Mouse (Mus musculus): ENCODE data around the gene Olfr1160. TPM values are rescaled to one million over a fixed set of nuclear protein-coding genes. Genes with fewer than 3 reads are reported as not detected.
"Not testable (repeated sequence)": the region's sequence is repeated elsewhere in the genome, so short reads cannot be mapped to it uniquely, and the experiment has no call there.

Olfr1160 gene
- not detected in 2 replicates for polyA plus RNA-seq (2014; fragmentation: Nextera tagmentation; extraction: Ambion mirVana)

DNA sequence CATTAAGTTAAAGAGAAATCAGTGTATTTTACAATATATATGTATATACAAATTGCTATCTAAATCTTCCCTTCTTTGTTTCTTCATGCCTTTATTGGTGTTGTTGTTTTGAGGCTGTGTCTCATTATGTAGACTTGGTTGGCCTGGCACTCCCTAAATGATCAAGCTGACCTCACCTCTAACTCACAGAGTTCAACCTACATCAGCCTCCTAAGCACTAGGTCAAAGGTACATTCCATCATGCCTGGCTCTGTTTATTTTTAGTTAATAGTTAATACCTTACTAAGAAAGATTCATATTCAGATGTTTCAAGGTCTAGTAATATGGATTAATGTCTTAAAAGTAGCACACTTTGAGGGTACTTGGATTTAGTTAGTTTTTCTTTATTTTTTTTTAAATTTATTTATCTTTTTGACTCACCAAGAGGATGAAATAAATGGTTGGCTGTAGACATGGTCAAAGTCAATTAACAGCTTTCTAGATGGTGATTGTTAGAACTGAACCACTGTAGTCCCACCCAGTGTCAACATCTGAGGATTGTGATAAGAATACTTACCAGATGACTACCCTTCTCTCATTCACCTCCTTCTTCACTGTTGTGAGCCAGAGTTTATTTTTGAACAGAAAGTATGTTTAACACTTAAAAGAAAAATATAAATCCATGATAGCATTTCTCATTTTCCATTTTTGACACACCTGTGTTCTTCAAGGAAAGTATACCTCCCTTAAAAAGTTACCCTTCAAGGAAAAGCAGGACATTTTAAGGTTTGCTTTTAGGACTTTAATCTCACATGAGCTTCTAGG is at the start of gene Olfr1160:
Olfr1160 (minus strand) TSS at position 754 of the 804 bp plus-strand sequence.
- DNase-seq (ENCODE audit: low spot score), result no peak
- H3K4me3 ChIP-seq (ENCODE audit: low read depth, low read length), result no peak within 1 kb of the TSS
- no peak within 1 kb of the TSS for H3K9ac ChIP-seq (ENCODE audit: low read length)

GRCm38 (mm10) chr2:88051029-88051428 is 43.0 kb upstream of the Olfr1160 start, which contains the start of gene Olfr1162:
Gene Olfr1162, minus strand, starts transcription at chr2:88051129.
- Histone ChIP-seq H3K4me3 (ENCODE audit: low read depth, low read length) (no peak within 1 kb of the TSS), H3K36me3 (ENCODE audit: control insufficient read depth, insufficient read depth, low read length) (no peaks in the 10 kb centered on the region), H3K27ac (replicated peaks; ENCODE audit: low read depth, low read length) (no peak within 1 kb of the TSS), H3K9me3 (ENCODE audit: control insufficient read depth, low read length) (no peaks in the 10 kb centered on the region), H3K4me2 (ENCODE audit: low read depth, severe bottlenecking) (no peak within 1 kb of the TSS), H3K4me1 (ENCODE audit: control insufficient read depth, insufficient read depth, low read length) (no peaks in the 10 kb centered on the region), H3K27me3 (ENCODE audit: control insufficient read depth, insufficient read depth, low read length) (no peaks in the 10 kb centered on the region), H3K9ac (ENCODE audit: low read length) (no peak within 1 kb of the TSS)
- DNase-seq (ENCODE audit: low spot score), result no peak
- ATAC-seq (ENCODE audit: insufficient number of reproducible peaks, low FRiP score, low TSS enrichment, low read depth), result no peak
- 86% methylated on average over 1 of the region's 1 CpGs for WGBS

More for the DNA sequence above, at the start of gene Olfr1160:
- no peak within 1 kb of the TSS for H3K27ac ChIP-seq (replicated peaks; ENCODE audit: low read depth, low read length)
- H3K4me2 ChIP-seq (ENCODE audit: low read depth, severe bottlenecking), result no peak within 1 kb of the TSS
- no peak for ATAC-seq (ENCODE audit: insufficient number of reproducible peaks, low FRiP score, low TSS enrichment, low read depth)
- H3K4me1 ChIP-seq (ENCODE audit: control insufficient read depth, insufficient read depth, low read length), result no peaks in the 10 kb centered on the region
- no peaks in the 10 kb centered on the region for H3K36me3 ChIP-seq (ENCODE audit: control insufficient read depth, insufficient read depth, low read length)
- H3K27me3 ChIP-seq (ENCODE audit: control insufficient read depth, insufficient read depth, low read length), result no peaks in the 10 kb centered on the region
- no peaks in the 10 kb centered on the region for H3K9me3 ChIP-seq (ENCODE audit: control insufficient read depth, low read length)

- no peak within 1 kb of the TSS for H3K9ac ChIP-seq (ENCODE audit: low read length)
- DNase-seq (ENCODE audit: low spot score) (no peak), ATAC-seq (ENCODE audit: insufficient number of reproducible peaks, low FRiP score, low TSS enrichment, low read depth) (no peak)
- H3K9me3 ChIP-seq (ENCODE audit: control insufficient read depth, low read length), result no peaks in the 10 kb centered on the region
- no peaks in the 10 kb centered on the region for H3K27me3 ChIP-seq (ENCODE audit: control insufficient read depth, insufficient read depth, low read length)
- no peak within 1 kb of the TSS for H3K27ac ChIP-seq (replicated peaks; ENCODE audit: low read depth, low read length)
- H3K4me2 ChIP-seq (ENCODE audit: low read depth, severe bottlenecking), result no peak within 1 kb of the TSS
- no peaks in the 10 kb centered on the region for H3K36me3 ChIP-seq (ENCODE audit: control insufficient read depth, insufficient read depth, low read length)
- H3K4me1 ChIP-seq (ENCODE audit: control insufficient read depth, insufficient read depth, low read length), result no peaks in the 10 kb centered on the region
- H3K4me3 ChIP-seq (ENCODE audit: low read depth, low read length), result no peak within 1 kb of the TSS
Observed at GRCm38 (mm10) chr2:88037599-88037998, 29.5 kb upstream of the Olfr1160 start, which contains the start of gene Olfr73. Gene Olfr73, minus strand, starts transcription at chr2:88037699.

GRCm38 (mm10) chr2:88022474-88022873 is 14.4 kb upstream of the Olfr1160 start, which contains the start of gene Olfr1161:
Gene Olfr1161, plus strand, starts transcription at chr2:88022774.
- 85% methylated on average over 1 of the region's 1 CpGs for WGBS
- H3K9ac ChIP-seq (ENCODE audit: low read length); ATAC-seq (ENCODE audit: insufficient number of reproducible peaks, low FRiP score, low TSS enrichment, low read depth); H3K4me2 ChIP-seq (ENCODE audit: low read depth, severe bottlenecking); H3K27ac ChIP-seq (replicated peaks; ENCODE audit: low read depth, low read length); DNase-seq (ENCODE audit: low spot score); H3K9me3 ChIP-seq (ENCODE audit: control insufficient read depth, low read length); H3K36me3 ChIP-seq (ENCODE audit: control insufficient read depth, insufficient read depth, low read length); H3K27me3 ChIP-seq (ENCODE audit: control insufficient read depth, insufficient read depth, low read length); H3K4me1 ChIP-seq (ENCODE audit: control insufficient read depth, insufficient read depth, low read length); H3K4me3 ChIP-seq (ENCODE audit: low read depth, low read length): not testable (repeated sequence)

DNA sequence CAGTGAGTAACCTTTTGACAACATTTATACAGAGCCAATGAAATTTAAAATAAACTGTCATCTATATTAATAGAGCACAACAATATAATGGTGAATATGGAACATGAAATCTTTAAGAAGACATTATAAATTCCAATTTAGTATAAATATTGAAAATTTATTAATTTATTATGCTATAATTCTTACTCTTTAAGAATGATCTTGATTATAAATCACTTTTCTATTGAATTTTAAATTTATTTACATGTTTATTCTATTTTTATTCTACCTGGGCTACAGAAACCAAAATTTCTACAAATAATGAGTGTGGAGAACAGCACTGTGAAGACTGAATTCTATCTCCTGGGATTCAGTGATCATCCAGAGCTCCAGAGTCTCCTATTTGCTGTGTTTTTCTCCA is 18.3 kb downstream of the Olfr1160 start, which contains the start of gene Olfr1158:
Olfr1158 (plus strand) TSS at position 301 of the 400 bp plus-strand sequence.
- Histone ChIP-seq H3K27ac (replicated peaks; ENCODE audit: low read depth, low read length) (no peak within 1 kb of the TSS), H3K4me2 (ENCODE audit: low read depth, severe bottlenecking) (no peak within 1 kb of the TSS), H3K9me3 (ENCODE audit: control insufficient read depth, low read length) (no peaks in the 10 kb centered on the region), H3K9ac (ENCODE audit: low read length) (no peak within 1 kb of the TSS), H3K4me3 (ENCODE audit: low read depth, low read length) (no peak within 1 kb of the TSS), H3K36me3 (ENCODE audit: control insufficient read depth, insufficient read depth, low read length) (no peaks in the 10 kb centered on the region), H3K4me1 (ENCODE audit: control insufficient read depth, insufficient read depth, low read length) (no peaks in the 10 kb centered on the region), H3K27me3 (ENCODE audit: control insufficient read depth, insufficient read depth, low read length) (no peaks in the 10 kb centered on the region)
- DNase-seq (ENCODE audit: low spot score) (no peak), ATAC-seq (ENCODE audit: insufficient number of reproducible peaks, low FRiP score, low TSS enrichment, low read depth) (no peak)

- no peak within 1 kb of the TSS for H3K27ac ChIP-seq (replicated peaks; ENCODE audit: low read depth, low read length)
- no peaks in the 10 kb centered on the region for H3K27me3 ChIP-seq (ENCODE audit: control insufficient read depth, insufficient read depth, low read length)
- no peaks in the 10 kb centered on the region for H3K36me3 ChIP-seq (ENCODE audit: control insufficient read depth, insufficient read depth, low read length)
- H3K4me2 ChIP-seq (ENCODE audit: low read depth, severe bottlenecking), result no peak within 1 kb of the TSS
- H3K4me3 ChIP-seq (ENCODE audit: low read depth, low read length), result no peak within 1 kb of the TSS
- DNase-seq (ENCODE audit: low spot score) (no peak), ATAC-seq (ENCODE audit: insufficient number of reproducible peaks, low FRiP score, low TSS enrichment, low read depth) (no peak)
- no peaks in the 10 kb centered on the region for H3K4me1 ChIP-seq (ENCODE audit: control insufficient read depth, insufficient read depth, low read length)
- no peak within 1 kb of the TSS for H3K9ac ChIP-seq (ENCODE audit: low read length)
- no peaks in the 10 kb centered on the region for H3K9me3 ChIP-seq (ENCODE audit: control insufficient read depth, low read length)
- WGBS, result 80% methylated on average over 3 of the region's 3 CpGs
Observed at GRCm38 (mm10) chr2:87974563-87974962, 33.5 kb downstream of the Olfr1160 start, which contains the start of gene Olfr74. Gene Olfr74, minus strand, starts transcription at chr2:87974663.

GRCm38 (mm10) chr2:87968199-87968598 is 39.9 kb downstream of the Olfr1160 start, which contains the start of gene Olfr1157:
Gene Olfr1157, minus strand, starts transcription at chr2:87968299.
- H3K4me1 ChIP-seq (ENCODE audit: control insufficient read depth, insufficient read depth, low read length), result no peaks in the 10 kb centered on the region
- no peaks in the 10 kb centered on the region for H3K27me3 ChIP-seq (ENCODE audit: control insufficient read depth, insufficient read depth, low read length)
- H3K27ac ChIP-seq (replicated peaks; ENCODE audit: low read depth, low read length), result no peak within 1 kb of the TSS
- no peak within 1 kb of the TSS for H3K9ac ChIP-seq (ENCODE audit: low read length)
- no peak within 1 kb of the TSS for H3K4me2 ChIP-seq (ENCODE audit: low read depth, severe bottlenecking)
- no peaks in the 10 kb centered on the region for H3K9me3 ChIP-seq (ENCODE audit: control insufficient read depth, low read length)
- DNase-seq (ENCODE audit: low spot score) (no peak), ATAC-seq (ENCODE audit: insufficient number of reproducible peaks, low FRiP score, low TSS enrichment, low read depth) (no peak)
- WGBS, result 95% methylated on average over 4 of the region's 4 CpGs
- no peak within 1 kb of the TSS for H3K4me3 ChIP-seq (ENCODE audit: low read depth, low read length)
- H3K36me3 ChIP-seq (ENCODE audit: control insufficient read depth, insufficient read depth, low read length), result no peaks in the 10 kb centered on the region

DNA sequence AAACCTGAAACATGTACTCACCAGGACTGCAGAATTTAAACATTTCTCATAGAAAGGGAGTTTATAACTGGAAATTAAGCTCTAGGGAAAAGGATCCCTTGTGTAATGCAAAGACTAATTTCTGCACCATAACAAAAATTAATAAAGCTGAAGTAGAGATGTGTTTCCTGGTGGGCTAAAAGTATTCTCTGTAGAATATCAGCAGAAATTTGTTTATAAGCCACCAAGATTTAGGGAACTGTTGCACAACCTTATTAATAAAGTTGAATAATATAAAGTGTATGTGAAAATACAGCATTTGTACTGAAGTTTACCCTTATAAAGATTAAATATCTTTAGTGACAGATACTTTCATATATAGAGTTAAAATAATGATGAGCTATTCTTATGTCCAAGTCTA is 55.1 kb downstream of the Olfr1160 start, which contains the start of gene Olfr1156:
Olfr1156 (minus strand) TSS at position 101 of the 400 bp plus-strand sequence.
- Histone ChIP-seq H3K9ac (ENCODE audit: low read length) (no peak within 1 kb of the TSS), H3K27ac (replicated peaks; ENCODE audit: low read depth, low read length) (no peak within 1 kb of the TSS), H3K27me3 (ENCODE audit: control insufficient read depth, insufficient read depth, low read length) (no peaks in the 10 kb centered on the region), H3K4me1 (ENCODE audit: control insufficient read depth, insufficient read depth, low read length) (no peaks in the 10 kb centered on the region), H3K4me3 (ENCODE audit: low read depth, low read length) (no peak within 1 kb of the TSS), H3K36me3 (ENCODE audit: control insufficient read depth, insufficient read depth, low read length) (no peaks in the 10 kb centered on the region), H3K4me2 (ENCODE audit: low read depth, severe bottlenecking) (no peak within 1 kb of the TSS), H3K9me3 (ENCODE audit: control insufficient read depth, low read length) (no peaks in the 10 kb centered on the region)
- no peak for DNase-seq (ENCODE audit: low spot score)
- no peak for ATAC-seq (ENCODE audit: insufficient number of reproducible peaks, low FRiP score, low TSS enrichment, low read depth)

Data from limb, embryonic 11.5 days (tissue).